Mouse (Mus musculus) urinary bladder, postnatal 36 days (tissue): ENCODE measurements around the gene Hsd3b7.

Experiments
- DNase-seq, 2 experiments: peaks; one replicate each; pipeline ENCODE4 v3.0.0; 2022; ENCODE audit warnings: low spot score in 2 of 2, mixed read lengths in 1 of 2

Hsd3b7 gene

DNA sequence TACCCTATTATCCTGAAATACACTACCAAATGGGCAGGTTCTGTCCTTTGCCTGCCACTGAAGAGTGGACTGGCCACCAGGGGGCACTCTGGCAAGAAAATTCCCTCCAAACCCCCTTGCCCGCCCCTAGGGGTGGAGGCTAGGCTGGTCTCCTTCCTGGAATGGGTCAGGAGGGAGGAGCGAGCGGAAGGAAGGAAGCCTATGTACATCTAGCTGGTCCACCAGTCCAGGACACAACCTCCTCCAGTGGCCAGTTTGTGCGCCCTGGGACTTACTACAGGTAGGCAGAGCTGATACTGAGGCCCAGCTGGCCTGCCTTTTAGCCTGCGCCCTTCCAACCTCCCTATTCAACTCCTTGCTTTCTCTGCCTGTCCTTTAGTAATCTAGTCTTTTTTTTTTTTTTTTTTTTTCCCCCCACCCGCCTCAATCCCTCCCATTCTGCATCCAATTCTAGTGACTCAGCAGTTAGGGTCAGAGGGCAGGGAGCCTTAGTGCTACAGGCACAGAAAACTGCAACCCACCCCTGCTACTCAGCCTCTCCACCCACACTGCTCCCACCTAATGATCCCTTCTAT, at the start of gene Hsd3b7:
TSS of gene Hsd3b7 (plus strand) at position 170 of the 575 bp plus-strand sequence.
- peak; percentile 93 to 95 for DNase-seq

DNA sequence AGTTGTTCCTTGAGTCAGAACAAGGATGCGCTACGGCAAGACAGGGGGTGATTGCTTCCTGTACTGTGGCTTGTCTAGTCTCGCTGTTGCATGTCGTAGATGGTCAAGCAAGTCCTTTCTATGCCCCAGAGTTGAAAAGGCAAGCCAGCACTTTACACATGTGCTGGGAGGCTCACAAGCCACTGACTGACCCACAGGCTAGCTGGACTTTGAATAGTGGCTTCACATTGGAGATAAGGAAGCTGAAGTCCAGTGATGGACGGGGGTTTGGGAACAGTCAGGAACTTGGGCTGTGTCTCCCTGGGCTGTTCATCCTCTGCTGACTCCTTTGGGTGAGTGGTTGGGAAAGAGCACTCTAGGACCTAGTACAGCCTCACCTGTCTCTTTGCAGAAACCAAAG, 48.8 kb upstream of the Hsd3b7 start:
- no peak for DNase-seq

GRCm38 (mm10) chr7:127752069-127752468, 48.3 kb upstream of the Hsd3b7 start:
- no peak for DNase-seq

- no peak for DNase-seq
Observed at GRCm38 (mm10) chr7:127753158-127753557, 47.2 kb upstream of the Hsd3b7 start.

DNA sequence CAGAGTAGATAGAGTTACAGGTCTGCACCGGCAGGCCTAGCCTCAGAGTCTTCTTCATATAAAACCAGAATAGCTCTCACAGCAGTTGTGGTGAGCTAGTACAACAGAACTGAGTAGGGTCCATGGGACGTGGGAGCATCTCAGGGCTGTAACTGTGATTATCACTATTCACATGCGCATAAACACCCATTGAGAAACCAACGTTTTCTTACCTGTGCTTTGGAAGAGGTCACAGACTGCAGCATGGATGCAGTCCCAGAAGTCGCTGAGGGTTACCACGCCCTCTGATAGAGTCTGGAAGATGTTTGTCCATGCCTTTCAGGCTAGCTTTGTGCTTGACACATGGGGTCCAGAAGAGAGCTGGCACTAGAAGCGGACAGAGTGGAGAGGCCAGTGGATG, 46.7 kb upstream of the Hsd3b7 start:
- no peak for DNase-seq

GRCm38 (mm10) chr7:127759716-127760115, 40.7 kb upstream of the Hsd3b7 start:
- DNase-seq = no peak

DNA sequence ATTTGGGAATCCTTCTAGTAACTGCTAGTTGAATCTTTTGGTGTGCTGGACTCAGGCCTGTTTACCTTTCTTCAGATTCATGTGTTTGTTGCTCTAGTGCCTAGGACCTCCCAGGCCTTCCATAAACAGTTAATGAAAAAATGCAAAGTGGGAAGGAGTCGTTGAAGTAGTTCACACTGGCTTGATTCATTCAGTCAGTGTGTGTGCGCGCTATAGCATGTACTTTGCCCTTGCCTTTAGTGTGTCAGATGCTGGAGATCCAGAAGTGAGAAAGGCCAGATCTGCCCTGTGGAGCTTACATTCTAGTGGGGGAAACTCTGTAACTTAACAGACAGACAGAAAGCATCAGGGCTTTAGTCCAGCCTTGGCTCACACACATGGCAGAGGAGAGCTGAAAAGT, 39.9 kb upstream of the Hsd3b7 start:
- no peak for DNase-seq

- peak; percentile 59 to 72 for DNase-seq
Observed at GRCm38 (mm10) chr7:127761026-127761425, 39.4 kb upstream of the Hsd3b7 start.

GRCm38 (mm10) chr7:127763642-127764041, 36.8 kb upstream of the Hsd3b7 start:
- no peak for DNase-seq

- DNase-seq = no peak
Observed at GRCm38 (mm10) chr7:127765756-127766155, 34.6 kb upstream of the Hsd3b7 start.

DNA sequence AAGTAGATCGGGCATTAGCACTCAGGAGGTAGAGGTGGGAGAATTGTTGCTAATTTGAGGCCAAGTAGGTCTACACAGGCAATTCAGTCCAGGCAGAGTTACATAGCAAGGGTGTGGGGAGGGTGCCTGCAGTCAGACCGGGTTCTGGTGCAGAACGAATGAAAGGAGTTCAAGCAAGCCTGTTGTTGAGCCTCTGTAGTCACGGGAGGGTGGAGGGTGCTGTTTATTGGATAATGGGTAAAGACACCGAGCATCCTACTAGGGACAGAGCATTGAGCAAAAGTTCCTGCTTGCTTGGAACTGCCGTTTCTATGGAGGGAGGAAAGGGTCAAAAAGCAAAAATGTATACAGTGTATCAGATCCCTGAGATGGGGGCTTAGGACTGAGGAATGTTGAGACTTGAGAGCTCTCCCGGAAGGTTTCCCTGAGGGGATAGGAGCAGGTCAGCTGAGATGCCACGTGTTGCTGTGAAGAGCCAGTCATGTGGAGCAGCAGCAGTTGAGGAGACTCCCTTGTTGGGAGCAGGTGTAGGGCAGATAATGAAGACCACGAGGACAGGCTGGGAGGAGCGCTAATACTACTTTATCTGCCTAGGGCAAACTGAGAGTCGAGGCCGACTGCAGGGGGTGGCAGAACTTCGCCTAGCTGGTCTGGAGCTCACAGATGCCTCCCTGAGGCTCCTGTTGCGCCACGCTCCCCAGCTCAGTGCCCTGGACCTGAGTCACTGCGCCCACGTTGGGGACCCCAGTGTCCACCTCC, 33.4 kb upstream of the Hsd3b7 start:
- DNase-seq = no peak

- no peak for DNase-seq
Observed at GRCm38 (mm10) chr7:127767671-127768345, 32.6 kb upstream of the Hsd3b7 start.

DNA sequence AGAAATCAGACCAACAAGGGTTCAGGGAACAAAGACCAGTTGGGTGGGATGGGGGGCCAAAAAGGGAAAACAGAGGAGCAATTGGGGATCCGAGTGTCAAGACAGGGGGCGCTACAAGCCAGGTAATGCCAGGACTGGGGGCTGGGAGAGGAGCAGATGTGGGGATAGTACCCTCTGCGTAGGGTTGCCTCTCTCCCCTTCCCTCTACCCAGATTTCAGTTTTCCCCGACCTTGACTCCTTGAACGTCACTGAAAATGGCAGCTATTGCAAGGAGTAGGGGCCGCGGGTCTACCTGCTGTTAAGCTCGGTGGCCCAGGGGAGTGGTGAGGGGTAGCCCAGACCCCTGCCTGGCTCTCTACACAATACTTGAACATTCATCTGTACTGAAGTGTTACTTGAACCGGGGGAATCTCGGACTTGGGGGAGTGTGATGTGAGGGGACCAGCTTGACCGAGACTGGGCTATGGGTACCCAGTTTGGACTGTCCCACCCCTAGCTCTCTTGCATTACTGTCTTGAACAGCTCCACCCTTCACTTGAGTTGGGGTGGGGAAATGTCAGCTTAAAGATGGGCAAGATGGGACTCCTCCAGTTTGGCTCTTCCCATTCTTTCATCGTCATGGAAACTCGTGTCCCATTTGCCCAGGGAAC, 31.9 kb upstream of the Hsd3b7 start:
- no peak for DNase-seq

- DNase-seq = peak; percentile 94 to 96
Observed at GRCm38 (mm10) chr7:127768997-127769593, 31.3 kb upstream of the Hsd3b7 start.

- DNase-seq = peak; percentile 91
Observed at GRCm38 (mm10) chr7:127769651-127770038, 30.8 kb upstream of the Hsd3b7 start, which contains the start of gene Orai3. TSS of gene Orai3 (plus strand) at chr7:127769815.

DNA sequence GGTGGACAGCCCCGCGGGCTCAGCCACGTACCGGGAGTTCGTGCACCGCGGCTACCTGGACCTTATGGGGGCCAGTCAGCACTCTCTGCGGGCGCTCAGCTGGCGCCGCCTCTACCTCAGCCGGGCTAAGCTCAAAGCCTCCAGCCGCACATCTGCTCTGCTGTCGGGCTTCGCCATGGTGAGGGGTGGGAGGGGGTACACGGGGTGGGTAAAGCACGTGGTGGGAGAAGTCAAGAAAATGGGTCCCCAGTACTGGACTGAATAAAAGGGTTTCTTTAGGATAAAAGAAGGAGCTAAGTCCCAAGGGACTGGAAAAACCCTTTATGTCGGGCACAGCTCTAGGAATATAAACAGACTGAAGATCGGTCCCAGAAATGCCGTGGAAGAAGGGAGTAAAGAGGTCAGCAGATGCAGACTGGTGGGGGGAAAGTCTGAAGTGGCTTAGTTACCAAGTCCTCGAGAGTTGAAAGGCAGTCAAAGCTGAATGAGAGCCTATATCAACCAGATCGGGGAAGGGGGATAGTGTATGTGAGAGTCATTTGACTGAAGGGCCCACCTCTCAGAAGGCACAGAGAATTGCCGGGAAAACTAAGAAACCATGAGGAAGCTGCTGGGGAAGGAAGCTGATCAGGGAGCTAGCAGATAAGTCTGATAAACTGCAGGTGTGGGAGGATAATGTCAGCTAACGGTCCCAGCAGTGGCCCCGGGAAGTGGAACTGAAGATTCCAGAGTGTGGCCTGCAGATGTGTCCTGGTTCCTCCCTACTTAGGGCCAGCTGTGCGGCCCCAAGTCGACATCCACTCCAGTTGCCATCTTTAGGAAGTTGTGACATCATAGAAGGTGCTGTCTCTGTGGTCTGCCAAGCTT, 30.1 kb upstream of the Hsd3b7 start:
- no peak for DNase-seq

DNA sequence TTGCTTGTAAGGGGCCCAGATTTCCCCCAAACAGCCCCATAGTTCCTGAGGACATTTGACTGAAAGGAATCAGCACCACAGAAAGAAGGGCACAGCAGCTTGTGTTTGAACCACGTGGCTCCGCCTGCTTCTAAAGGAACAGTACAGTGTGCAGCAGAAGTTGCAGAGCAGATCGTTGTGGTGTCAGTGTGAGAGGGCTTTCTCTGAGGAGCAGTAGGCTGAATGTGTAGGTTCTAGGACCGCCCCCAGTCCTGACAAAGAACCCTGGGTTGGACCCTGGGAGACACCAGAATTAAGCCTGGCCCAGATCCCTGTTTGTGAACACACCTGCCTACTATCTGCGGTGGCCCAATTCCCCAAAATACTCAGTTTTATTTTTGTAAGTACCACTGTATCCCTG, 29.1 kb upstream of the Hsd3b7 start:
- DNase-seq = no peak

DNA sequence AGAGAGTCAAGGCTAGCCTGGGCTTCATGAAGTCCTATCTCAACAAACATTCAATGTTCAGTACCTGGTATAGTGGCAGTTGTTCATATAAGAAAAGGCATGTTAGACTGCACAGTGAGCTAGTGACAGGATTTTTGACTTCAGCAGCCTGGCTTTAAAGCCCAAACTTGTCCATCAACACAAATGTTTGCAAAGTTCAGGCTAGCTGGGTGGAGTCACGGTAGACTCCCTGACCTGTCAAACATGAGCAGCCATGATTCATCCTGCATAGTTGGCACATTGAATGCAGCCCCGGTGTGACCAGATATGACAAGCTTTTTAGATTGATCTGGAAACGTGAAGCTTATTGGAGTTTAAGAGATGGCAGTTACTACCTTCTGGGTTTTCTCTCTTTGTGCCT, 28.3 kb upstream of the Hsd3b7 start:
- peak; percentile 29 to 45 for DNase-seq

DNA sequence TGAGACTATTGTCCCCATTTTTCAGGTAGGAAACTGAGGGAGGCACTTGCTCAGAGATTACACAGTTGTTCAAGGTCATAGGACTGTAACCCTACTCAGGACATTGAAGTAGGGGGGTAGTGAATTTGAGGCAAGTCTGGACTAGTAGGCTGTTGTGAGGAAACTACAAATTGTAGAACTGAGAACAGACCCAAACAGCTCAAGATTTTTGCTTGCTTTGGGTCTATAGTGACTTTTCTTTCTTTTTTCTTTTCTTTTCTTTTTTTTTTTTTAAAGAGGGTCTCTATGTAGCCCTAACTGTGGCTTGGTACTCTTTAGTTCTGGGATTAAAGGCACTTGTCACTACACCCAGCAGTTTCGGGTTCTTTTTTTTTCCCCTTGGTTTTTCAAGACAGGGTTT, 27.8 kb upstream of the Hsd3b7 start:
- no peak for DNase-seq

- peak; percentile 29 to 63 for DNase-seq
Observed at GRCm38 (mm10) chr7:127773664-127774384, 26.6 kb upstream of the Hsd3b7 start.
